Mouse (Mus musculus) midbrain, embryonic 10.5 days (tissue): ENCODE results near the gene Slc2a2. TPM values are rescaled to one million over a fixed set of nuclear protein-coding genes. Genes with fewer than 3 reads are reported as not detected.

Experiments used
- DNase-seq: peaks from one replicate; pipeline ENCODE4 v3.0.0-alpha.2; 2017; ENCODE audit warnings: low spot score
- H3K27ac ChIP-seq: fragments of 300-500 bp; sonication (generic); replicated peaks from 2 replicates; pipeline ENCODE4 v1.5.1; 2016; ENCODE audit warnings: mild to moderate bottlenecking
- H3K27me3 ChIP-seq: fragments of 300-500 bp; sonication (generic); 2 replicates; pipeline ENCODE4 v1.6.1; 2016; ENCODE audit warnings: low read depth, mild to moderate bottlenecking; ENCODE audit not compliant: poor library complexity, severe bottlenecking
- H3K36me3 ChIP-seq: fragments of 300-500 bp; sonication (generic); 2 replicates; pipeline ENCODE4 v1.6.1; 2016; ENCODE audit warnings: mild to moderate bottlenecking, moderate library complexity
- H3K4me1 ChIP-seq: fragments of 300-500 bp; sonication (generic); 2 replicates; pipeline ENCODE4 v1.6.1; 2016
- H3K4me3 ChIP-seq: fragments of 300-500 bp; sonication (generic); 2 replicates; pipeline ENCODE4 v1.5.1; 2016; ENCODE audit warnings: mild to moderate bottlenecking, moderate library complexity
- H3K9me3 ChIP-seq: fragments of 300-500 bp; sonication (generic); replicated peaks from 2 replicates; pipeline ENCODE4 v1.6.1; 2016; ENCODE audit warnings: mild to moderate bottlenecking
- whole genome bisulfite sequencing: fragments of 180-500 bp; shearing (Covaris S2); methylation state at CpG from one replicate; pipeline ENCODE4 v1.1.7; 2016; 5-methylcytosine and 5-hydroxymethylcytosine counted together
- polyA plus RNA-seq: library from polyadenylated mRNA; unstranded; fragments of >200 nt; fragmentation: Nextera tagmentation; extraction: Ambion mirVana; gene quantifications from 2 replicates; pipeline ENCODE4 v1.2.1, GENCODE M21; 2016

Slc2a2 gene
- polyA plus RNA-seq, 1 experiment from 2014 or later: not detected

DNA sequence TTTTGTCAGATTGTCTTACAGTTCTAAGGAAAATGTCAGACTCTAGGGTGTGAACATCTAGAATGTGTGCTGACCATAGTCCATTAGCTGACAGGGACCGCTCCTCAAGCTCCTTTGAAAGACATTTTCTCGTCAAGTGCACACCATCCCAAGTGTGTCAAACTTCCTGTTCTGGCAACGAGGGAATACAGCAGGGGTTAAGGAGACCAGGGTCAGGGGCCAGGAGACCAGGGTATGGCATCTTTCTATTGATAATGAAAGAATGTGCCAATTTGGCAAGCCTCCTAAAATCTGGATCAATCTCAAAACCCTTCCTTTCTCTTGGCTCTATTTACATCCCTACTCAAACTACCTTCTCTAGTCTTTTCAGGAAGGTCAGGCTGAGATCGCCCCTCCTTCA lies 9.0 kb downstream of the Slc2a2 start:
- no peak overlapping the region for H3K27ac ChIP-seq
- no peak for DNase-seq
- H3K36me3 ChIP-seq: no peaks in the 10 kb centered on the region
- 82% methylated on average over 4 of the region's 4 CpGs for WGBS
- no peak overlapping the region for H3K4me3 ChIP-seq
- H3K4me1 ChIP-seq: no peaks in the 10 kb centered on the region
- 0 out of 2 replicates have a peak, but pooled peaks cover 4% of the 10 kb centered on the region for H3K9me3 ChIP-seq
- H3K27me3 ChIP-seq: no peaks in the 10 kb centered on the region

GRCm38 (mm10) chr3:28709740-28710139 lies 12.0 kb downstream of the Slc2a2 start:
- Histone ChIP-seq H3K36me3 (no peaks in the 10 kb centered on the region), H3K9me3 (0 out of 2 replicates have a peak, but pooled peaks cover 4% of the 10 kb centered on the region), H3K4me1 (no peaks in the 10 kb centered on the region), H3K27ac (no peak overlapping the region), H3K27me3 (no peaks in the 10 kb centered on the region), H3K4me3 (no peak overlapping the region)
- DNase-seq: no peak
- 72% methylated on average over 1 of the region's 1 CpGs for WGBS

DNA sequence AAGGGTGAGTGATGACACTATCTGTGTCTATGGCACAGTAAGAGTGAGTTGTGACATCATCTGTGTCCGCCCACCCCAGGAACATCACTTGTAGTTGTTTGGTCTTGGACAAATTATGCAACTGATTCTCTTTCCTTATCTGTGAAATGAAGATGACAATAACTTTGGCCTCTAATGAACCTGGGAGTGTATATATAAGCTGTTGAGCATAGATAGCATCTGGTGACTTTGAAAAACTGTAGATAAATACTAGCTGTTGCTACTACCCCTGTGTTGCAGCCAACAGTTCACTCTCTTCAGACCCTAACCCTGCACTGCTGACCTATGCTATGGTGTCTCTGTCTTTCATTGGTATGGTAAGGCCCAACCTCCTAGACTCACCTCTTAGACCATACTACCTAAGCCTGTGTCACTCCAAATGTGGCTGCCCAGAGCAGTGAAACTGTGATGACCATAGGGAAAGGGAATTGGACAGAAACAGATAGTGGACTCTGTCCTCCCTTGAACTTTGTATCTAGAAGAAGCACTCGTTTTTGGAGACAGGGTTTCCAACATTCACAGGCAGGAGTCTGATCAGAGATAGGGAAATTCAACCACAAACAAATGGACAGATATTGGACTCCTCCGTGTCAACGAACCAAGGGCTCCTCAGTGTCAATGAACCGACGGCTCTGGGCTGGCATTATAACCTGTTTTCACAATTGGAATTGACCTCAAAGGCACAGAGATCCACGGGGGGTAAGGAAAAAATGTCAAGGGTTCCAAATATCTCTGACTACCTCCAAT lies 16.4 kb downstream of the Slc2a2 start:
- Histone ChIP-seq H3K36me3 (no peaks in the 10 kb centered on the region), H3K4me1 (no peaks in the 10 kb centered on the region), H3K27ac (no peak overlapping the region), H3K9me3 (0 out of 2 replicates have a peak, but pooled peaks cover 4% of the 10 kb centered on the region), H3K4me3 (no peak overlapping the region), H3K27me3 (no peaks in the 10 kb centered on the region)
- DNase-seq: no peak
- 84% methylated on average over 7 of the region's 7 CpGs for WGBS

- no peak for DNase-seq
- Histone ChIP-seq H3K36me3 (no peaks in the 10 kb centered on the region), H3K4me1 (0 out of 2 replicates have a peak, but pooled peaks cover 2% of the 10 kb centered on the region), H3K4me3 (no peak overlapping the region), H3K27ac (no peak overlapping the region), H3K9me3 (no peaks in the 10 kb centered on the region), H3K27me3 (no peaks in the 10 kb centered on the region)
- 92% methylated on average over 2 of the region's 2 CpGs for WGBS
Measured at GRCm38 (mm10) chr3:28718521-28718920, 20.8 kb downstream of the Slc2a2 start.

DNA sequence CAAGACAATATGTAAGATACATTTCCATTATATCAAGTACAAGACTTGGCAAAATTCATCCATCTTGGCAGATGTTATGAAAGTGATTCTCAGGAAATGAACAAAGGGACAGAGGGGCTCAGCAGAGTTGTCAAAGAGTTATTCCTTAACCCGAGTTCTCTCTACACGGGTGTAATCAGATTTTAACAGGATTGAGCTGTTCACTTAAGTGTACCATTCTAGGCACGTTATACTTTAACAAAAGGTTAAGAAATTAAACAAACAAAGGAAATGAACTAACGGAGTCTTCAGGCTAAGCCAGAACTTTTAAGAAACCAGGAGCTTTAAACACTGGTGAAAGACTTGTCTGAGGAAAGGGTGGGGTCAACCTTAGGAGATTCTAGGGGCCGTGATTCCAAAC lies 23.5 kb downstream of the Slc2a2 start:
- 61% methylated on average over 5 of the region's 5 CpGs for WGBS
- H3K27me3 ChIP-seq: no peaks in the 10 kb centered on the region
- no peak overlapping the region for H3K27ac ChIP-seq
- no peak for DNase-seq
- H3K4me3 ChIP-seq: no peak overlapping the region
- H3K4me1 ChIP-seq: 0 out of 2 replicates have a peak, but pooled peaks cover 2% of the 10 kb centered on the region
- no peaks in the 10 kb centered on the region for H3K9me3 ChIP-seq
- no peaks in the 10 kb centered on the region for H3K36me3 ChIP-seq

GRCm38 (mm10) chr3:28721838-28722237 lies 24.1 kb downstream of the Slc2a2 start:
- 92% methylated on average over 7 of the region's 7 CpGs for WGBS

DNA sequence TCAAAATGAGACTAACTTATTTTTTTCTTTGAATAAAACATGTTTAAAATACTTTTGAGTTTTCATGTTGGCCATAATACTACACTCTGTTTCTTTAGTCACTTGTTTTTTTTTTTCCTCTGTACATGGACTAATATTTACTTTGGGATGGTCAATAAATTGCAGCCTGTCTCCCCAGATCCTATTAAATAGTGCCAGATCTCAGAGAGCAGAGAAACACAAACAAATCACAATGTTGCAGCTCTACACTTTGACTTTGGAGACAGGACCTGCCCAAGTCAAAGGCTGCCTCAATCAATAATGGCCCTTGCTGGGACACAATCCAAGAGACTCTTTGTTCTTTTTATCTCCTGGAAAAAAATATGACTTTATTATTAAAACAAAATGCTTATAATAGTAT lies 24.8 kb downstream of the Slc2a2 start:
- H3K4me1 ChIP-seq: 0 out of 2 replicates have a peak, but pooled peaks cover 2% of the 10 kb centered on the region
- no peak overlapping the region for H3K27ac ChIP-seq
- no peaks in the 10 kb centered on the region for H3K9me3 ChIP-seq
- H3K4me3 ChIP-seq: no peak overlapping the region
- no peak for DNase-seq
- H3K36me3 ChIP-seq: no peaks in the 10 kb centered on the region
- H3K27me3 ChIP-seq: no peaks in the 10 kb centered on the region

More at GRCm38 (mm10) chr3:28721838-28722237, 24.1 kb downstream of the Slc2a2 start:
- Histone ChIP-seq H3K9me3 (no peaks in the 10 kb centered on the region), H3K27me3 (no peaks in the 10 kb centered on the region), H3K4me1 (0 out of 2 replicates have a peak, but pooled peaks cover 2% of the 10 kb centered on the region), H3K4me3 (no peak overlapping the region), H3K36me3 (no peaks in the 10 kb centered on the region), H3K27ac (no peak overlapping the region)
- no peak for DNase-seq

- DNase-seq: no peak
- 69% methylated on average over 6 of the region's 6 CpGs for WGBS
Measured at GRCm38 (mm10) chr3:28723534-28723933, 25.8 kb downstream of the Slc2a2 start.

DNA sequence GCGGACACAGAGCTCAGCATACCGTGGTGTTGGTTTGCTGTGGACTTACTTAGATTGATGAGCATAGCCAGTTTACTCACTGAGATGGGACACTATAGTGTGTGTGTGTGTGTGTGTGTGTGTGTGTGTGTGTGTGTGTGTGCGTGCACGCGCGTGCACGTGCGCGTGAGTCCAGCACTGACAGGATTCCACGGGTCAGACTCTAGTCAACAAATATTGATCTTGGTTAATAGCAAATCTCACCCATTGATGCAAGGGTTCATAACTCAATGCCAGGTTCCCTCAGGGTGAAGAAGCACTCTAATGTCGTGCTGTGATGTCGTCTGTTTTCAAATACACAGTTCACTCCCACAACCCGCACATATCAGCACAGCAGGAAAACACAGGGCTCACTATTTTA lies 27.5 kb downstream of the Slc2a2 start:
- WGBS: 94% methylated on average over 13 of the region's 13 CpGs
- DNase-seq: no peak

More at GRCm38 (mm10) chr3:28723534-28723933, 25.8 kb downstream of the Slc2a2 start:
- Histone ChIP-seq H3K36me3 (no peaks in the 10 kb centered on the region), H3K9me3 (no peaks in the 10 kb centered on the region), H3K27ac (no peak overlapping the region), H3K4me3 (no peak overlapping the region), H3K27me3 (no peaks in the 10 kb centered on the region), H3K4me1 (0 out of 2 replicates have a peak, but pooled peaks cover 2% of the 10 kb centered on the region)

GRCm38 (mm10) chr3:28726356-28726755 lies 28.7 kb downstream of the Slc2a2 start:
- no peaks in the 10 kb centered on the region for H3K36me3 ChIP-seq
- WGBS: 94% methylated on average over 7 of the region's 7 CpGs

More for the DNA sequence above, 27.5 kb downstream of the Slc2a2 start:
- Histone ChIP-seq H3K27me3 (no peaks in the 10 kb centered on the region), H3K9me3 (no peaks in the 10 kb centered on the region), H3K4me1 (0 out of 2 replicates have a peak, but pooled peaks cover 2% of the 10 kb centered on the region), H3K4me3 (no peak overlapping the region), H3K27ac (no peak overlapping the region), H3K36me3 (no peaks in the 10 kb centered on the region)

GRCm38 (mm10) chr3:28734712-28735111 lies 37.0 kb downstream of the Slc2a2 start:
- WGBS: 80% methylated on average over 2 of the region's 2 CpGs
- Histone ChIP-seq H3K36me3 (no peaks in the 10 kb centered on the region), H3K27me3 (no peaks in the 10 kb centered on the region), H3K9me3 (no peaks in the 10 kb centered on the region), H3K4me3 (no peak overlapping the region), H3K27ac (no peak overlapping the region), H3K4me1 (0 out of 2 replicates have a peak, but pooled peaks cover 3% of the 10 kb centered on the region)
- DNase-seq: no peak

More at GRCm38 (mm10) chr3:28726356-28726755, 28.7 kb downstream of the Slc2a2 start:
- H3K27me3 ChIP-seq: no peaks in the 10 kb centered on the region
- H3K27ac ChIP-seq: no peak overlapping the region
- DNase-seq: no peak
- no peaks in the 10 kb centered on the region for H3K9me3 ChIP-seq
- 0 out of 2 replicates have a peak, but pooled peaks cover 2% of the 10 kb centered on the region for H3K4me1 ChIP-seq
- no peak overlapping the region for H3K4me3 ChIP-seq

DNA sequence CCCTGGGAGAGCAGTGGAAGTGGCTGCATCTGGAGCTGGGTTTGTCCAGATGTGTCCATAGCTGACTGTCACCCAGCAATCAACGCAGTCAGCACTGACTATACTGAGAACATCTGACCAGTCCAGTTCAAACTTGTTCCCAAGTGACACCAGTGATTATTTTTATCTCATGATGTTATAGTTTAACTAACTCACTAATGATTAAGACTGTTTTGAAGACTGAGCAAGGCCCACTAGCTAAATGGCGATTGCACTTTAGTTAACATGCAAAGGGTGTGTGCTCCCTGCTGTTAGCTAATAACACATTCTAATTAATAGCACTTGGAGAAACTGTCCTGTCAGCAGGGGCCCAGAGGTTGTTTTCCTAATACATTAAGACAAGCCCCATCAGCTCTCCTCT lies 39.3 kb downstream of the Slc2a2 start:
- 43% methylated on average over 2 of the region's 2 CpGs for WGBS
- no peak overlapping the region for H3K27ac ChIP-seq
- DNase-seq: no peak
- no peaks in the 10 kb centered on the region for H3K36me3 ChIP-seq
- H3K4me3 ChIP-seq: no peak overlapping the region
- 0 out of 2 replicates have a peak, but pooled peaks cover 3% of the 10 kb centered on the region for H3K4me1 ChIP-seq
- no peaks in the 10 kb centered on the region for H3K9me3 ChIP-seq
- no peaks in the 10 kb centered on the region for H3K27me3 ChIP-seq

GRCm38 (mm10) chr3:28740353-28740752 lies 42.6 kb downstream of the Slc2a2 start:
- H3K27ac ChIP-seq: no peak overlapping the region

More at GRCm38 (mm10) chr3:28740353-28740752, 42.6 kb downstream of the Slc2a2 start:
- no peak for DNase-seq
- 39% methylated on average over 6 of the region's 6 CpGs for WGBS
- Histone ChIP-seq H3K36me3 (no peaks in the 10 kb centered on the region), H3K4me3 (no peak overlapping the region), H3K27me3 (no peaks in the 10 kb centered on the region), H3K9me3 (no peaks in the 10 kb centered on the region), H3K4me1 (0 out of 2 replicates have a peak, but pooled peaks cover 3% of the 10 kb centered on the region)
